Comparison of ENCODE assay signal across 32 mouse cellular contexts in genomic region chr6:92821606-92822005, GRCm38 (mm10). TPM values are rescaled to one million over a fixed set of nuclear protein-coding genes. Genes with fewer than 3 reads are reported as not detected.
DNase-seq lines count a peak whose midpoint lies in the region; ATAC-seq lines count a peak whose summit lies in the region.
"Had no signal": no experiment of that assay in that cellular context is flagged by ENCODE, and none has a peak within 500 bp of the region (broad histone marks: within the 10 kb centered on the region; RNA-seq: fewer than 3 reads in every experiment).

No protein-coding gene starts in this region.

- peak; percentile 16 for DNase-seq in embryo, embryonic 10 days (ENCODE audit: low spot score)
- no peak for DNase-seq in embryo, embryonic 10.5 days (ENCODE audit: low spot score)
- peak; percentile 16 for DNase-seq in hindbrain, embryonic 11.5 days (ENCODE audit: low spot score)
- no peak for DNase-seq in hindbrain, embryonic 10.5 days (ENCODE audit: low spot score)
- DNase-seq in retina, postnatal 1 day = peak; percentile 61
- no peak for DNase-seq in heart, postnatal 14 days
- DNase-seq: B cell, adult 2 months; cerebellum, adult 11 months; cerebellum, adult 18-20 months; cerebellum, adult 8-10 months; cerebellum, adult 9-11 months; cerebellum, postnatal 14 days; cerebellum, postnatal 36 days; embryo, embryonic 11 days had no signal

- no peaks in the 10 kb centered on the region for H3K9me3 ChIP-seq in hindbrain, embryonic 11.5 days (ENCODE audit: control insufficient read depth, low read length)
- no peaks in the 10 kb centered on the region for H3K9me3 ChIP-seq in hindbrain, embryonic 10.5 days
- H3K9me3 ChIP-seq in kidney, embryonic 16.5 days (ENCODE audit: low read length) = no peaks in the 10 kb centered on the region
- no peaks in the 10 kb centered on the region for H3K9me3 ChIP-seq in kidney, embryonic 14.5 days (ENCODE audit: control insufficient read depth, low read length)
- H3K9me3 ChIP-seq: embryonic facial prominence, embryonic 13.5 days; embryonic facial prominence, embryonic 15.5 days had no signal

- 0 out of 2 replicates have a peak overlapping the region, but pooled peaks have one; percentile 17 for H3K27ac ChIP-seq in hindbrain, embryonic 11.5 days (ENCODE audit: low read depth, low read length)
- H3K27ac ChIP-seq in hindbrain, embryonic 10.5 days = no peak overlapping the region
- H3K27ac ChIP-seq in kidney, embryonic 16.5 days (ENCODE audit: low read length) = peak overlapping the region; percentile 6; the same call in 1 of the 2 replicates
- no peak overlapping the region for H3K27ac ChIP-seq in kidney, embryonic 14.5 days (ENCODE audit: low read depth, low read length)
- H3K27ac ChIP-seq: embryonic facial prominence, embryonic 13.5 days; embryonic facial prominence, embryonic 15.5 days had no signal

- no peak overlapping the region for H3K4me2 ChIP-seq in hindbrain, embryonic 11.5 days (replicated peaks; ENCODE audit: low read depth, low read length)
- H3K4me2 ChIP-seq in kidney, embryonic 16.5 days (replicated peaks; ENCODE audit: low read depth, low read length) = no peak overlapping the region
- H3K4me2 ChIP-seq in kidney, embryonic 14.5 days (replicated peaks; ENCODE audit: low read depth, low read length) = no peak overlapping the region
- H3K4me2 ChIP-seq: embryonic facial prominence, embryonic 13.5 days; embryonic facial prominence, embryonic 15.5 days had no signal

- no peaks in the 10 kb centered on the region for H3K36me3 ChIP-seq in hindbrain, embryonic 11.5 days (ENCODE audit: control insufficient read depth, insufficient read depth, low read length)
- no peaks in the 10 kb centered on the region for H3K36me3 ChIP-seq in hindbrain, embryonic 10.5 days
- peaks cover 6% of the 10 kb centered on the region; the same call in 1 of the 2 replicates for H3K36me3 ChIP-seq in kidney, embryonic 16.5 days (ENCODE audit: insufficient read depth, low read length)
- peaks cover 14% of the 10 kb centered on the region; the same call in 1 of the 2 replicates for H3K36me3 ChIP-seq in kidney, embryonic 14.5 days (ENCODE audit: control insufficient read depth, insufficient read depth, low read length)
- H3K36me3 ChIP-seq: embryonic facial prominence, embryonic 13.5 days; G1E had no signal

- WGBS in hindbrain, embryonic 11.5 days = 26% methylated on average over 5 of the region's 5 CpGs
- WGBS in hindbrain, embryonic 10.5 days = 27% methylated on average over 5 of the region's 5 CpGs
- 49% methylated on average over 5 of the region's 5 CpGs for WGBS in kidney, embryonic 16.5 days
- WGBS in kidney, embryonic 14.5 days = 62% methylated on average over 5 of the region's 5 CpGs

- H3K27me3 ChIP-seq in hindbrain, embryonic 11.5 days (ENCODE audit: control insufficient read depth, insufficient read depth, low read length) = no peaks in the 10 kb centered on the region; the same call in none of the 2 replicates
- H3K27me3 ChIP-seq in hindbrain, embryonic 10.5 days (ENCODE audit: insufficient read depth, poor library complexity, severe bottlenecking) = peaks cover 23% of the 10 kb centered on the region
- no peaks in the 10 kb centered on the region for H3K27me3 ChIP-seq in kidney, embryonic 16.5 days (ENCODE audit: insufficient read depth, low read length)
- no peaks in the 10 kb centered on the region for H3K27me3 ChIP-seq in kidney, embryonic 14.5 days (ENCODE audit: control insufficient read depth, insufficient read depth, low read length)
- H3K27me3 ChIP-seq: CH12.LX; embryonic facial prominence, embryonic 13.5 days; embryonic facial prominence, embryonic 15.5 days; Patski had no signal

- intact Hi-C loops in heart, postnatal 14 days (cut with DNase I) = no loop called here

- H3K4me1 ChIP-seq in hindbrain, embryonic 11.5 days (replicated peaks; ENCODE audit: control insufficient read depth, insufficient read depth, low read length) = no peaks in the 10 kb centered on the region; the same call in 1 of the 2 replicates
- H3K4me1 ChIP-seq in hindbrain, embryonic 10.5 days (replicated peaks) = peaks cover 39% of the 10 kb centered on the region
- H3K4me1 ChIP-seq in kidney, embryonic 16.5 days (ENCODE audit: insufficient read depth, low read length) = peaks cover 4% of the 10 kb centered on the region
- H3K4me1 ChIP-seq in kidney, embryonic 14.5 days (ENCODE audit: control insufficient read depth, insufficient read depth, low read length) = no peaks in the 10 kb centered on the region
- H3K4me1 ChIP-seq: embryonic facial prominence, embryonic 15.5 days had no signal

- ATAC-seq in hindbrain, embryonic 11.5 days (ENCODE audit: low FRiP score) = no peak
- ATAC-seq in kidney, embryonic 16.5 days (ENCODE audit: low FRiP score, low TSS enrichment) = no peak
- no peak for ATAC-seq in kidney, embryonic 14.5 days (ENCODE audit: low FRiP score, low TSS enrichment)
- ATAC-seq: activated CD4-positive, CD25-positive, alpha-beta regulatory T cell, adult 4 months; CD4-positive, CD25-positive, alpha-beta regulatory T cell, adult 4 months; forebrain, embryonic 14.5 days; forebrain, embryonic 16.5 days; Patski had no signal

- no peak overlapping the region for H3K9ac ChIP-seq in hindbrain, embryonic 11.5 days (ENCODE audit: low read depth, low read length)
- H3K9ac ChIP-seq in kidney, embryonic 16.5 days (replicated peaks; ENCODE audit: low read length) = no peak overlapping the region
- H3K9ac ChIP-seq in kidney, embryonic 14.5 days (ENCODE audit: low read depth, low read length) = no peak overlapping the region
- H3K9ac ChIP-seq: embryonic facial prominence, embryonic 13.5 days; embryonic facial prominence, embryonic 15.5 days had no signal

- H3K4me3 ChIP-seq in hindbrain, embryonic 11.5 days (ENCODE audit: low read depth, low read length) = no peak overlapping the region
- no peak overlapping the region for H3K4me3 ChIP-seq in hindbrain, embryonic 10.5 days
- H3K4me3 ChIP-seq in kidney, embryonic 16.5 days (ENCODE audit: low read length) = no peak overlapping the region
- no peak overlapping the region for H3K4me3 ChIP-seq in kidney, embryonic 14.5 days (ENCODE audit: low read length)
- H3K4me3 ChIP-seq: embryonic facial prominence, embryonic 13.5 days; embryonic facial prominence, embryonic 15.5 days; erythroblast, embryonic 14.5 days had no signal

RNA-seq across cellular contexts. Expression of gene A730049H05Rik, which starts 5.3 kb away (rescaled TPM):
- 0.18 and 0.25 TPM in 2 replicates for polyA plus RNA-seq in hindbrain, embryonic 11.5 days (2014; fragmentation: Nextera tagmentation; extraction: Ambion mirVana)
- polyA plus RNA-seq in hindbrain, embryonic 10.5 days (2016; fragmentation: Nextera tagmentation; extraction: Ambion mirVana) = 0.30 and 0.90 TPM in 2 replicates
- 2.3 and 3.1 TPM in 2 replicates for polyA plus RNA-seq in kidney, embryonic 16.5 days (2015; fragmentation: Nextera tagmentation; extraction: Ambion mirVana)
- polyA plus RNA-seq in kidney, embryonic 14.5 days (2014; fragmentation: Nextera tagmentation; extraction: Ambion mirVana) = 1.2 and 1.6 TPM in 2 replicates
- total RNA-seq in heart, postnatal 14 days (2021) = under 1 TPM; 0.12 to 0.22 TPM
- total RNA-seq: CH12.LX; common myeloid progenitor, adult 5-6 weeks had no signal
- polyA plus RNA-seq: activated CD4-positive, CD25-positive, alpha-beta regulatory T cell, adult 4 months; CD4-positive, CD25-positive, alpha-beta regulatory T cell, adult 4 months; erythroblast, embryonic 14.5 days; forebrain, embryonic 14.5 days; G1E had no signal

RNA-seq across cellular contexts. Expression of gene Gm15737, which starts 47.6 kb away (rescaled TPM):
- polyA plus RNA-seq in hindbrain, embryonic 11.5 days (2014; fragmentation: Nextera tagmentation; extraction: Ambion mirVana) = not detected in 2 replicates
- 0.03 TPM in 1 of 2 replicates, not detected in the other for polyA plus RNA-seq in hindbrain, embryonic 10.5 days (2016; fragmentation: Nextera tagmentation; extraction: Ambion mirVana)
- polyA plus RNA-seq in kidney, embryonic 16.5 days (2015; fragmentation: Nextera tagmentation; extraction: Ambion mirVana) = 0.04 and 0.12 TPM in 2 replicates
- polyA plus RNA-seq in kidney, embryonic 14.5 days (2014; fragmentation: Nextera tagmentation; extraction: Ambion mirVana) = 0.26 and 0.27 TPM in 2 replicates
- under 1 TPM; 0.36 to 0.37 TPM for total RNA-seq in heart, postnatal 14 days (2021)
- total RNA-seq: adrenal gland, adult 18-20 months; adrenal gland, postnatal 14 days; adrenal gland, postnatal 36 days; CH12.LX; common myeloid progenitor, adult 5-6 weeks had no signal
- polyA plus RNA-seq: activated CD4-positive, CD25-positive, alpha-beta regulatory T cell, adult 4 months; CD4-positive, CD25-positive, alpha-beta regulatory T cell, adult 4 months; embryonic facial prominence, embryonic 11.5 days; embryonic facial prominence, embryonic 13.5 days; erythroblast, embryonic 14.5 days; forebrain, embryonic 11.5 days; forebrain, embryonic 14.5 days; forebrain, embryonic 16.5 days; G1E had no signal

Comparison
In these comparisons a context has a peak if more than half of its experiments do, and no peak if none do; other contexts are left out.
1. DNase-seq: peak in embryo, embryonic 10 days (single experiment), hindbrain, embryonic 11.5 days (single experiment) and retina, postnatal 1 day (single experiment); none in embryo, embryonic 10.5 days (single experiment), hindbrain, embryonic 10.5 days (single experiment) and heart, postnatal 14 days (0 of 2).
2. H3K27ac ChIP-seq: peak in hindbrain, embryonic 11.5 days (single experiment) and kidney, embryonic 16.5 days (single experiment); none in hindbrain, embryonic 10.5 days (single experiment) and kidney, embryonic 14.5 days (single experiment).